Mouse (Mus musculus) ES-E14 (cell line): ENCODE results near the gene Nipsnap3a. TPM values are rescaled to one million over a fixed set of nuclear protein-coding genes. Genes with fewer than 3 reads are reported as not detected.

Experiments used
- DNase-seq: peaks from one replicate; pipeline ENCODE4 v3.0.0-alpha.2; 2013; ENCODE audit warnings: low read depth, low spot score
- H3K27ac ChIP-seq: 2 replicates; pipeline ENCODE4 v1.5.1; 2012; ENCODE audit warnings: low read depth, mild to moderate bottlenecking, low read length, moderate library complexity, mixed read lengths; ENCODE audit not compliant: poor library complexity, insufficient read depth, severe bottlenecking
- H3K36me3 ChIP-seq: 2 replicates; pipeline ENCODE4 v1.6.1; 2012; ENCODE audit warnings: mild to moderate bottlenecking, low read length, moderate library complexity, mixed read lengths; ENCODE audit not compliant: control insufficient read depth, poor library complexity, insufficient read depth, severe bottlenecking
- H3K4me1 ChIP-seq, 2 experiments: fragments of 150-350 bp in 1 of 2; sonication (generic) in 1 of 2; 2 replicates each; pipeline ENCODE4 v1.6.1; 2012; ENCODE audit warnings: low read length in 2 of 2, mild to moderate bottlenecking in 1 of 2, mixed read lengths in 1 of 2; ENCODE audit not compliant: control insufficient read depth in 2 of 2, insufficient read depth in 2 of 2, poor library complexity in 1 of 2
- H3K4me3 ChIP-seq, 2 experiments: fragments of 150-350 bp in 1 of 2; sonication (generic) in 1 of 2; 2 replicates each; pipeline ENCODE4 v1.5.1; 2012; ENCODE audit warnings: low read length in 2 of 2, low read depth in 1 of 2, mild to moderate bottlenecking in 1 of 2, mixed read lengths in 1 of 2; ENCODE audit not compliant: insufficient read depth in 1 of 2, poor library complexity in 1 of 2, severe bottlenecking in 1 of 2
- H3K9ac ChIP-seq: 2 replicates; pipeline ENCODE4 v1.6.1; 2012; ENCODE audit warnings: low read depth, mild to moderate bottlenecking, low read length, mixed read lengths; ENCODE audit not compliant: poor library complexity, insufficient read depth, severe bottlenecking
- H3K9me3 ChIP-seq: fragments of 150-350 bp; sonication (generic); 2 replicates; pipeline ENCODE4 v1.6.1; 2012; ENCODE audit warnings: low read depth, mild to moderate bottlenecking, low read length; ENCODE audit not compliant: control insufficient read depth, insufficient read depth
- CHD2 ChIP-seq: IDR thresholded peaks from 2 replicates; pipeline ENCODE4 v1.6.1; 2014; ENCODE audit warnings: mild to moderate bottlenecking, low read depth, low read length, inconsistent platforms
- HCFC1 ChIP-seq: IDR thresholded peaks from 2 replicates; pipeline ENCODE4 v1.6.1; 2012; ENCODE audit warnings: low read length, inconsistent platforms, borderline replicate concordance; ENCODE audit not compliant: insufficient read depth
- MAFK ChIP-seq: IDR thresholded peaks from 2 replicates; pipeline ENCODE4 v1.6.1; 2014; ENCODE audit warnings: mild to moderate bottlenecking, low read depth, low read length, inconsistent platforms; ENCODE audit not compliant: insufficient read depth
- ZC3H11A ChIP-seq: IDR thresholded peaks from 2 replicates; pipeline ENCODE4 v1.6.1; 2012; ENCODE audit warnings: low read depth, mild to moderate bottlenecking, inconsistent platforms, low read length, borderline replicate concordance
- ZNF384 ChIP-seq: IDR thresholded peaks from 2 replicates; pipeline ENCODE4 v1.6.1; 2012; ENCODE audit warnings: low read depth, low read length, inconsistent platforms
- in situ Hi-C, 2 experiments: fragments of 600-800 bp; cut with MboI; formaldehyde crosslinking; loops; one replicate each; pipeline ENCODE4 v1.15.1; 2025; ENCODE audit warnings: low sequenced_read_pairs in 2 of 2, inconsistent platforms in 1 of 2; ENCODE audit not compliant: unreplicated experiment in 2 of 2
- total RNA-seq: library from RNA; depleted of rRNA; stranded (reverse); fragments of 300-350 nt; gene quantifications from 2 replicates; pipeline ENCODE4 v1.2.3, GENCODE M21; 2012

Gene Nipsnap3a
- total RNA-seq, 1 experiment = not detected

GRCm38 (mm10) chr4:53023189-53023925 is 34.3 kb downstream of the Nipsnap3a start:
- Histone ChIP-seq H3K9me3 (no peaks in the 10 kb centered on the region), H3K27ac (no peak overlapping the region), H3K4me3 (no peak overlapping the region), H3K9ac (no peak overlapping the region), H3K36me3 (peaks cover 2% of the 10 kb centered on the region; the same call in 1 of the 2 replicates), H3K4me1 (no peaks in the 10 kb centered on the region)
- TF ChIP-seq HCFC1 (no peak), MAFK (no peak), ZNF384 (no peak), CHD2 (no peak)
- in situ Hi-C loops = no loop called here
- no peak for DNase-seq

GRCm38 (mm10) chr4:53024397-53024796 is 35.3 kb downstream of the Nipsnap3a start:
- H3K27ac ChIP-seq = no peak overlapping the region
- no peaks in the 10 kb centered on the region for H3K4me1 ChIP-seq
- H3K9ac ChIP-seq = no peak overlapping the region
- H3K9me3 ChIP-seq = no peaks in the 10 kb centered on the region
- in situ Hi-C loops = no loop called here
- peaks cover 2% of the 10 kb centered on the region; the same call in 1 of the 2 replicates for H3K36me3 ChIP-seq
- no peak overlapping the region for H3K4me3 ChIP-seq
- TF ChIP-seq CHD2 (no peak), HCFC1 (no peak)
- no peak for DNase-seq

- in situ Hi-C loops = no loop called here
- Histone ChIP-seq H3K9ac (no peak overlapping the region), H3K4me3 (no peak overlapping the region), H3K9me3 (no peaks in the 10 kb centered on the region), H3K36me3 (peaks cover 2% of the 10 kb centered on the region; the same call in 1 of the 2 replicates), H3K4me1 (no peaks in the 10 kb centered on the region), H3K27ac (no peak overlapping the region)
- DNase-seq = no peak
- TF ChIP-seq ZC3H11A (no peak), ZNF384 (no peak), MAFK (no peak), CHD2 (no peak)
Observed at GRCm38 (mm10) chr4:53027811-53028210, 38.7 kb downstream of the Nipsnap3a start.

GRCm38 (mm10) chr4:53030326-53030948 is 41.4 kb downstream of the Nipsnap3a start:
- DNase-seq = no peak
- in situ Hi-C loops = no loop called here
- Histone ChIP-seq H3K36me3 (no peaks in the 10 kb centered on the region; the same call in 1 of the 2 replicates), H3K27ac (no peak overlapping the region), H3K9me3 (no peaks in the 10 kb centered on the region), H3K4me1 (no peaks in the 10 kb centered on the region), H3K4me3 (no peak overlapping the region), H3K9ac (no peak overlapping the region)
- TF ChIP-seq ZC3H11A (no peak), ZNF384 (no peak), MAFK (no peak), HCFC1 (no peak), CHD2 (no peak)

- TF ChIP-seq MAFK (no peak), ZC3H11A (no peak), CHD2 (no peak), HCFC1 (no peak), ZNF384 (no peak)
- DNase-seq = no peak
- Histone ChIP-seq H3K9ac (no peak overlapping the region), H3K36me3 (peaks cover 3% of the 10 kb centered on the region; the same call in 1 of the 2 replicates), H3K9me3 (no peaks in the 10 kb centered on the region), H3K27ac (no peak overlapping the region), H3K4me3 (no peak overlapping the region), H3K4me1 (peaks cover 2 to 4% of the 10 kb centered on the region in 2 experiments; a peak in 2 of 4 replicates)
- in situ Hi-C loops = no loop called here
Observed at GRCm38 (mm10) chr4:53043819-53044218, 54.7 kb downstream of the Nipsnap3a start.
